Mouse (Mus musculus): ENCODE results near the gene Hist1h4d.

DNA sequence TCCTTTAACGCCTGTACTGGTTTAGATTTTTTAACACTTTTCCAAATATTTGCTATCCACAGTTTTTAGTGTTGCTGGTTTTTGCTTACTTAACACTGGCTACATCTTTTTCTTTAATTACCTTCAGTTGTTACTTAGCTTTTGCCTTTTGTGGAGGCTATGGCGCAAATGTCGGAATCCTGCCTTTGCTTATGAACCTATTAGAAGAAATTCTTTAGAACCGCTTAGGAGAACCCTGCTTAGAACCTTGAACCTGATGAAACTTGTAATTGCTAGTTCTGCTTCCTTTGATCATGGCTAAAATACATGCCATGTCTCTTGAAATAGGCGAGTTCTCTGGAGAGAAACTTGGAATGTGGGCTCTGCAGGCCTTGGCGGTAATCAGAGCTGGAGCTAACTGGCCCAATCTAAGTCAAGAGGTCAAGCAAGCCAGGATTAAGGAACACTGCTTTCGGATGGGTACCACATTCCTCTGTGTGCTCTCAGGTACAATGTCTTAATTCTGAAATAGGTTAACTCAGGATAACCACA is 5.0 kb upstream of the Hist1h4d start:
- TF ChIP-seq POLR2A (IDR thresholded peaks at IDR 0.05; ENCODE audit: borderline replicate concordance, insufficient read depth, low read length) (no peak), CTCF (IDR thresholded peaks at IDR 0.05; ENCODE audit: borderline replicate concordance, insufficient read depth, low read depth, low read length) (no peak)

Measured in cerebellum, adult 2 months (tissue).